Mouse (Mus musculus): ENCODE data around the gene Mt4. TPM values are rescaled to one million over a fixed set of nuclear protein-coding genes. Genes with fewer than 3 reads are reported as not detected.

The Mt4 gene
- total and polyA plus RNA-seq, 3 experiments: not detected

GRCm38 (mm10) chr8:94185791-94186190 lies 48.8 kb downstream of the Mt4 start:
- no peaks in the 10 kb centered on the region for H3K9me3 ChIP-seq (replicated peaks; ENCODE audit: insufficient read depth, low read length)
- no peak overlapping the region for H3K27ac ChIP-seq (ENCODE audit: control insufficient read depth, low read depth, low read length)
- H3K4me1 ChIP-seq (ENCODE audit: control insufficient read depth in 1 of 2, insufficient read depth in 2 of 2, low read length in 2 of 2): peaks cover 11 to 37% of the 10 kb centered on the region in 2 experiments
- H3K27me3 ChIP-seq (ENCODE audit: control insufficient read depth in 1 of 2, insufficient read depth in 2 of 2, low read length in 2 of 2): no peaks in the 10 kb centered on the region
- no peak for TF ChIP-seq ETS1 (IDR thresholded peaks at IDR 0.05; ENCODE audit: low read depth, low read length)
- TF ChIP-seq JUND (IDR thresholded peaks at IDR 0.05; ENCODE audit: low read depth, low read length): no peak
- no peak for TF ChIP-seq NELFE (IDR thresholded peaks at IDR 0.05; ENCODE audit: low read depth, low read length)
- TF ChIP-seq MAFK (IDR thresholded peaks at IDR 0.05; ENCODE audit: borderline replicate concordance, low read depth, low read length): no peak
- TF ChIP-seq MAZ (IDR thresholded peaks at IDR 0.05; ENCODE audit: low read depth, low read length): no peak
- TF ChIP-seq POLR2A (IDR thresholded peaks at IDR 0.05; ENCODE audit: control insufficient read depth in 1 of 2, insufficient read depth in 1 of 2, low read depth in 1 of 2, low read length in 2 of 2, poor library complexity in 1 of 2): no peak
- TF ChIP-seq TAL1 (IDR thresholded peaks at IDR 0.05; ENCODE audit: low read length): no peak
- no peak for TF ChIP-seq ZMIZ1 (IDR thresholded peaks at IDR 0.05; ENCODE audit: low read depth, low read length)
- H3K4me3 ChIP-seq (ENCODE audit: control insufficient read depth in 1 of 2, insufficient read depth in 1 of 2, low read depth in 2 of 2, low read length in 2 of 2): no peak overlapping the region
- H3K79me2 ChIP-seq (ENCODE audit: control insufficient read depth, insufficient read depth, low read length, poor library complexity): no peaks in the 10 kb centered on the region; the same call in 1 of the 2 replicates
- peaks cover 0 to 20% of the 10 kb centered on the region in 2 experiments; a peak in 2 of 4 replicates for H3K36me3 ChIP-seq (ENCODE audit: control insufficient read depth in 1 of 2, insufficient read depth in 2 of 2, low read length in 2 of 2)
- no peak for DNase-seq (ENCODE audit: low read depth, low spot score)
- no peak overlapping the region for H3K9ac ChIP-seq (ENCODE audit: control insufficient read depth, low read depth, low read length, poor library complexity, severe bottlenecking)

GRCm38 (mm10) chr8:94186542-94186941 lies 49.5 kb downstream of the Mt4 start:
- peak; percentile 46 for DNase-seq (ENCODE audit: low read depth, low spot score)
- H3K9me3 ChIP-seq (replicated peaks; ENCODE audit: insufficient read depth, low read length): no peaks in the 10 kb centered on the region
- H3K36me3 ChIP-seq (ENCODE audit: control insufficient read depth in 1 of 2, insufficient read depth in 2 of 2, low read length in 2 of 2): peaks cover 0 to 23% of the 10 kb centered on the region in 2 experiments; a peak in 2 of 4 replicates
- H3K79me2 ChIP-seq (ENCODE audit: control insufficient read depth, insufficient read depth, low read length, poor library complexity): no peaks in the 10 kb centered on the region; the same call in 1 of the 2 replicates
- H3K4me1 ChIP-seq (ENCODE audit: control insufficient read depth in 1 of 2, insufficient read depth in 2 of 2, low read length in 2 of 2): peaks cover 11 to 37% of the 10 kb centered on the region in 2 experiments
- H3K4me3 ChIP-seq (ENCODE audit: control insufficient read depth in 1 of 2, insufficient read depth in 1 of 2, low read depth in 2 of 2, low read length in 2 of 2): no peak overlapping the region
- no peak overlapping the region for H3K9ac ChIP-seq (ENCODE audit: control insufficient read depth, low read depth, low read length, poor library complexity, severe bottlenecking)
- TF ChIP-seq MAFK (IDR thresholded peaks at IDR 0.05; ENCODE audit: borderline replicate concordance, low read depth, low read length): no peak
- peak; percentile 63 for TF ChIP-seq SMC3 (IDR thresholded peaks at IDR 0.05; ENCODE audit: low read depth, low read length)
- no peak for TF ChIP-seq ZMIZ1 (IDR thresholded peaks at IDR 0.05; ENCODE audit: low read depth, low read length)
- peak; percentile 16; the same call in 1 of the 2 replicates for TF ChIP-seq TCF12 (IDR thresholded peaks at IDR 0.05; ENCODE audit: low read depth, low read length)
- no peak for TF ChIP-seq JUND (IDR thresholded peaks at IDR 0.05; ENCODE audit: low read depth, low read length)
- peak; percentile 55 to 76 (median 65) for TF ChIP-seq CTCF (IDR thresholded peaks at IDR 0.05 in 2 of 3, conservative IDR thresholded peaks at IDR 0.05 in 1 of 3; ENCODE audit: control insufficient read depth in 1 of 3, insufficient read depth in 1 of 3, low read depth in 2 of 3, low read length in 3 of 3, poor library complexity in 1 of 3, severe bottlenecking in 1 of 3)
- TF ChIP-seq ELF1 (IDR thresholded peaks at IDR 0.05; ENCODE audit: low read depth, low read length): no peak
- TF ChIP-seq ZC3H11A (IDR thresholded peaks at IDR 0.05; ENCODE audit: low read depth, low read length): peak; percentile 25; the same call in 1 of the 2 replicates
- TF ChIP-seq RAD21 (IDR thresholded peaks at IDR 0.05; ENCODE audit: low read depth, low read length): peak; percentile 28
- TF ChIP-seq NELFE (IDR thresholded peaks at IDR 0.05; ENCODE audit: low read depth, low read length): no peak
- TF ChIP-seq USF2 (IDR thresholded peaks at IDR 0.05; ENCODE audit: borderline replicate concordance in 1 of 2, insufficient read depth in 1 of 2, low read depth in 1 of 2, low read length in 2 of 2): no peak
- TF ChIP-seq MYB (IDR thresholded peaks at IDR 0.05; ENCODE audit: low read depth, low read length): no peak
- TF ChIP-seq E2F4 (IDR thresholded peaks at IDR 0.05; ENCODE audit: borderline replicate concordance, low read depth, low read length): no peak
- TF ChIP-seq HCFC1 (IDR thresholded peaks at IDR 0.05; ENCODE audit: low read depth, low read length): no peak
- no peak overlapping the region for H3K27ac ChIP-seq (ENCODE audit: control insufficient read depth, low read depth, low read length)
- H3K27me3 ChIP-seq (ENCODE audit: control insufficient read depth in 1 of 2, insufficient read depth in 2 of 2, low read length in 2 of 2): no peaks in the 10 kb centered on the region

Data from MEL (cell line).